Mouse (Mus musculus) forebrain, embryonic 12.5 days (tissue): ENCODE measurements around the gene Setd7. TPM values are rescaled to one million over a fixed set of nuclear protein-coding genes. Genes with fewer than 3 reads are reported as not detected.

Source experiments
- ATAC-seq: fragments of 200-750 bp; cut with Nextera tagmentation; 2 replicates; pipeline ENCODE4 v1.8.0; 2017; ENCODE audit warnings: moderate TSS enrichment; ENCODE audit not compliant: low FRiP score
- H3K27ac ChIP-seq: fragments of 300-500 bp; sonication (generic); 2 replicates; pipeline ENCODE4 v1.5.1; 2016; ENCODE audit warnings: mild to moderate bottlenecking
- H3K27me3 ChIP-seq: fragments of 300-500 bp; sonication (generic); 2 replicates; pipeline ENCODE4 v1.6.1; 2016; ENCODE audit warnings: mild to moderate bottlenecking
- H3K36me3 ChIP-seq: fragments of 300-500 bp; sonication (generic); replicated peaks from 2 replicates; pipeline ENCODE4 v1.6.1; 2016; ENCODE audit warnings: mild to moderate bottlenecking
- H3K4me1 ChIP-seq: fragments of 300-500 bp; sonication (generic); 2 replicates; pipeline ENCODE4 v1.6.1; 2016
- H3K4me2 ChIP-seq: fragments of 300-500 bp; sonication (generic); 2 replicates; pipeline ENCODE4 v1.6.1; 2016; ENCODE audit warnings: mild to moderate bottlenecking, moderate library complexity
- H3K4me3 ChIP-seq: fragments of 300-500 bp; sonication (generic); replicated peaks from 2 replicates; pipeline ENCODE4 v1.5.1; 2016; ENCODE audit warnings: mild to moderate bottlenecking
- H3K9ac ChIP-seq: fragments of 300-500 bp; sonication (generic); 2 replicates; pipeline ENCODE4 v1.6.1; 2016; ENCODE audit warnings: mild to moderate bottlenecking
- H3K9me3 ChIP-seq: fragments of 300-500 bp; sonication (generic); 2 replicates; pipeline ENCODE4 v1.6.1; 2016
- WGBS: fragments of 180-500 bp; shearing (Covaris S2); methylation state at CpG from one replicate; pipeline ENCODE4 v1.1.7; 2016; 5-methylcytosine and 5-hydroxymethylcytosine counted together
- polyA plus RNA-seq: library from polyadenylated mRNA; unstranded; fragments of >200 nt; fragmentation: Nextera tagmentation; extraction: Ambion mirVana; gene quantifications from 2 replicates; pipeline ENCODE4 v1.2.1, GENCODE M21; 2016

Setd7 gene
- polyA plus RNA-seq, 1 experiment from 2014 or later, result 5.5 TPM

DNA sequence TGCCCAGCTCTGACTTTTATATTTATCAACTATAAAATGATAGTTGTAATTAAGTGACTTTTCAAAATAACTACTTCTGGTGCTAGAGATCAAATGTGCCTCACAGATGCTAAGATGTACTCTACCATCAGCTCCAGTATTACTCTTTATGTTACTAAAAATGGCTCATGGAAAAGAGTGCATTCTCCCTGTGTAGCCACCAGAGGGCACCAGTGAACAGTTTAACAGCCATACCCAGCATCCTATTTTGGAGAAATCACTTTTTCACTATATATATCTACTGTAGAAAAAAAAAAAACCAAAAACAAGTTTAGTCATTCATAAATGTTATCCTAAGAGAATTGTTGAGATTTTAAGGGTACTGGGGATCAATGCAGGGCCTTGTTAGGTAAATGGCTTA is 79.6 kb downstream of the Setd7 start:
- Histone ChIP-seq H3K4me1 (peaks cover 25% of the 10 kb centered on the region), H3K9ac (no peak overlapping the region), H3K36me3 (no peaks in the 10 kb centered on the region; the same call in 1 of the 2 replicates), H3K4me3 (no peak overlapping the region), H3K4me2 (no peak overlapping the region), H3K27ac (no peak overlapping the region), H3K27me3 (no peaks in the 10 kb centered on the region), H3K9me3 (no peaks in the 10 kb centered on the region)
- no peak for ATAC-seq

DNA sequence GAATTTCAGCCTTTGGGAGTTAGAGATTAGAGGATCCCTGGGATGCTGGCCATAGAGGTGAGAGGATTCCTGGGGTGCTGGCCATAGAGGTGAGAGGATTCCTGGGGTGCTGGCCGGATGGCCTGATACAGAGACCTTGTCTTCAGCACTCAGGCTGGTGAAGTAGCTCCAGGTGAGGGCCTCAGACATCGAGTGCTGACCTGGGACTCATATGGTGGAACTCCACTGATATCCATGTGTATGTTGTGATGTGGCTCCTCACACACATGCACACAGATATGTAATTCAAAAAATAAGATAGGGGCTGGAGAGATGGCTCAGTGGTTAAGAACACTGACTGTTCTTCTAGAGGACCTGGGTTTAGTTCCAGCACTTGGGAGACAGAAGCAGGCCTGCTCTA is 80.8 kb downstream of the Setd7 start:
- Histone ChIP-seq H3K4me3 (no peak overlapping the region), H3K4me2 (no peak overlapping the region), H3K27me3 (no peaks in the 10 kb centered on the region), H3K36me3 (peaks cover 6% of the 10 kb centered on the region), H3K4me1 (peaks cover 13% of the 10 kb centered on the region), H3K27ac (no peak overlapping the region), H3K9ac (no peak overlapping the region), H3K9me3 (no peaks in the 10 kb centered on the region)
- 41% methylated on average over 2 of the region's 2 CpGs for WGBS
- no peak for ATAC-seq

DNA sequence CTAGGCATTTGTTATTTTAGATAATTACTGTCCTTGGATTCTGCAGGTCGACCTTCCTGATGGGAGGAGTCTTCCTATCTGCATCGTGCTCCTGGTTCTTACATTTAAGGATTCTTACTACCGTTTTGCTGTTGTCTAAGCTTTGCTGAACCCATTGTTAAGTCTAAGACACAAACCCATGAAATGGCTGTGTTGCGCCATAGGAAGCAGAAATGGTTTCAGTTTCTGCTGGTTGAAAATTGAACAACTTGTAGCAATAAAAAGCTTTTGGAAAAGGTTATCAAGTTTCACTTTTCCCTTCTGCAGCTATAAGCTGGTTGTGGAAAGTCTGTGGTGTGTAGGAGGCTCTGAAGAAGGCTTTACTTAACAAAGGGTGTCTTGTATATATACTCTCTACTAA is 85.0 kb downstream of the Setd7 start:
- H3K36me3 ChIP-seq, result peaks cover 39% of the 10 kb centered on the region
- WGBS, result 88% methylated on average over 4 of the region's 4 CpGs
- H3K4me3 ChIP-seq, result no peak overlapping the region
- H3K4me2 ChIP-seq, result no peak overlapping the region
- H3K4me1 ChIP-seq, result no peaks in the 10 kb centered on the region
- H3K27ac ChIP-seq, result no peak overlapping the region
- ATAC-seq, result no peak
- H3K9ac ChIP-seq, result no peak overlapping the region
- no peaks in the 10 kb centered on the region for H3K9me3 ChIP-seq
- no peaks in the 10 kb centered on the region for H3K27me3 ChIP-seq

DNA sequence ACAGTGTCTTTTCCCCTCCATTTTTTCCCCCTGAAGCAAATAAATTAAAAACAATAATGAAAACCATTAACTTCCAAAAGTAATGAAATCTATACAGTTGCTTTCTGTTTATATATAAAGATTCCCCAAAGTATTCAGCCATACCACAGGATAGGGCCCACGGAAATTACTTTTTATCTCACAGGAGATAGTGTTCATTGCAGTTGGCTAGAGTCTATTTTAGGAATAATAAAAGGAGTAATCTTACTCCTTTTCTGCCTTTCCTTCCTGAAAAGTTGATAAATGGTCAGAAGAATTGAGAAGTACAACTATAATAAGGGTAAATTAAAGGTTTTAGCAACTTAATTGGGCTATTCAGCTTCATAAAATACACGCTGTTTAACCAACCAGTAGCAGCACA is 92.1 kb downstream of the Setd7 start:
- Histone ChIP-seq H3K9me3 (no peaks in the 10 kb centered on the region), H3K27ac (no peak overlapping the region), H3K4me3 (no peak overlapping the region), H3K36me3 (peaks cover 80% of the 10 kb centered on the region), H3K9ac (no peak overlapping the region), H3K4me1 (no peaks in the 10 kb centered on the region), H3K4me2 (no peak overlapping the region), H3K27me3 (no peaks in the 10 kb centered on the region)
- ATAC-seq, result no peak
- 88% methylated on average over 2 of the region's 2 CpGs for WGBS

Other genes starting within 250 kb of the Setd7 start
- gene Elf2, start 220.2 kb downstream of the Setd7 start, polyA plus RNA-seq, result 43.2 and 43.8 TPM in 2 replicates
- 2.3 and 5.5 TPM in 2 replicates for gene Mgarp, start 164.1 kb downstream of the Setd7 start, polyA plus RNA-seq
- gene Ndufc1, start 151.9 kb downstream of the Setd7 start, polyA plus RNA-seq, result 736 and 763 TPM in 2 replicates
- 71.9 and 75.9 TPM in 2 replicates for gene Naa15, start 145.7 kb downstream of the Setd7 start, polyA plus RNA-seq
- gene Rab33b, start 77.0 kb downstream of the Setd7 start, polyA plus RNA-seq, result 19.2 and 20.0 TPM in 2 replicates
- 0.40 TPM in 1 of 2 replicates, not detected in the other for gene Mgst2, start 99.5 kb upstream of the Setd7 start, polyA plus RNA-seq